Mouse (Mus musculus): ENCODE data around the gene Fnip2.

Gene Fnip2

GRCm38 (mm10) chr3:79566716-79567691, 592 bp downstream of the Fnip2 start:
- in situ Hi-C loops (cut with MboI; ENCODE audit: low sequenced_read_pairs): no loop called here

GRCm38 (mm10) chr3:79564875-79565606, 2.6 kb downstream of the Fnip2 start:
- in situ Hi-C loops (cut with MboI; ENCODE audit: low sequenced_read_pairs): no loop called here

GRCm38 (mm10) chr3:79563511-79563910, 4.1 kb downstream of the Fnip2 start:
- in situ Hi-C loops (cut with MboI; ENCODE audit: low sequenced_read_pairs): no loop called here

GRCm38 (mm10) chr3:79561784-79562715, 5.5 kb downstream of the Fnip2 start:
- in situ Hi-C loops (cut with MboI; ENCODE audit: low sequenced_read_pairs): no loop called here

DNA sequence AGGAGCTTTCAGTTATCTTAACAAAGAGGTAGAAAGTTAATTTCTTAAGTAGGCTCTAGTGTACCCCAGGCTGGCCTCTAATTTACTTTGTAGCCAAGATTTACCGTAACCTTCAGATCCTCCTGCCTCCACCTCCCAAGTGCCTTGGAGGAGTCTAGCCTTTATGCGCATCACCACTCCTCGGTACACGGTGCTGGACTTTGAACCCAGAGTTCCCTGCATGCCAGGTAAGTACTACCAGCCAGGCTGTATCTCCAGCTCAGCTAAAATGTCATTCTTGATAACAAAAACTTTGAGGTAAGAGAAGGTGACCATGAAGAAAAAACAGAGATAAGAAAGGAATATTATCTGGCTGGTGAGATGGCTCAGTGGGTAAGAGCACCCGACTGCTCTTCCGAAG, 7.0 kb downstream of the Fnip2 start:
- in situ Hi-C loops (cut with MboI; ENCODE audit: low sequenced_read_pairs): no loop called here

DNA sequence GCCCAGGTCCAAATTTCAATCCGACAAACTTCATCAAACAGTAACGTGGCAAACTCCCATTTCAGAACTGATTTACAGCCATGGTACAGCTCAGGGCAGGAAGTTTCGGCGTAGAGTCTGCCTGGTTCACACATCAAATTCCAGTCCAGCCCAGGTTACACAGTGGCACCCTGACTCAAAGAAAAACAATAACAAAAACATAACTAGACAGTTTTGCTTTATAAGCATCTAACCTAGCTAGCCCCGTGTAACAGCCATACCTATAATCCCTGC, 7.9 kb downstream of the Fnip2 start:
- in situ Hi-C loops (cut with MboI; ENCODE audit: low sequenced_read_pairs): no loop called here

- in situ Hi-C loops (cut with MboI; ENCODE audit: low sequenced_read_pairs): no loop called here
These were observed 8.4 kb downstream of the Fnip2 start for GRCm38 (mm10) chr3:79559021-79559772.

DNA sequence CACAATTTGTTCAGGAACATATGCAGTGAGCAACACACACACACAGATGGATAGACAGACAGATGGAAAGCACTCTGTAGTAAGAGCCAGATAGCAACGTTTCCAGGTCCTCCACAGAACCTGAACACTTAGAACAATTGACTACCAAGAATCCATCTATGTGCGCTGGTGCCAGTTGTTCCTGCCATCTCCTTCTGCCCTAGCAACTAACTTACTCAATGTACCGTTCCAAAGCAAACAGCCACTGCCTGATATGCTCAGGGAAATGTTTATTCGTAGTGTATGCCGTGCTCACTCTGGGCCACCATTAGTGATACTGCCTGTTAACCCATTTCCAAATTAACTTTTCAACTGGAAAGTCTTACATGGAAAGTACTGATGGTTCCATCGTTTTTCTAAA, 12.5 kb downstream of the Fnip2 start:
- in situ Hi-C loops (cut with MboI; ENCODE audit: low sequenced_read_pairs): no loop called here

DNA sequence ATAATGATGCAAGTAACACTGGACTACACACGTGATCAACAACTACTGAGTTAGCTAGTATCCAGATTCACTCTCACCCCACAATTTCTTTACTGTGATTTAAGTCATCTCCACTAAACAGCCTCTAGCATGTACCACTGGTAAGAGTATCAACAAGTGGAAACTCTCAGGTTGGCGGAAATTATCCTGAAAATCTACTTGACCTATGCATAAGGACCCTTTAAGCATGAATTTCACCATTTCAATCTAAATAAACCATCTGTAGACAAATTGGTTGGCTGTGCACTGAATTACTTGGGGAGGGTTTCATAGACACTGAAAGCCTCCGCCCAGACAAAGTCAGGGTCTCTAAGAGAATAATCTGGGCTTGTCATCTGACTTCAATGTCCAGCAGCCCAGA, 13.8 kb downstream of the Fnip2 start:
- in situ Hi-C loops (cut with MboI; ENCODE audit: low sequenced_read_pairs): no loop called here

DNA sequence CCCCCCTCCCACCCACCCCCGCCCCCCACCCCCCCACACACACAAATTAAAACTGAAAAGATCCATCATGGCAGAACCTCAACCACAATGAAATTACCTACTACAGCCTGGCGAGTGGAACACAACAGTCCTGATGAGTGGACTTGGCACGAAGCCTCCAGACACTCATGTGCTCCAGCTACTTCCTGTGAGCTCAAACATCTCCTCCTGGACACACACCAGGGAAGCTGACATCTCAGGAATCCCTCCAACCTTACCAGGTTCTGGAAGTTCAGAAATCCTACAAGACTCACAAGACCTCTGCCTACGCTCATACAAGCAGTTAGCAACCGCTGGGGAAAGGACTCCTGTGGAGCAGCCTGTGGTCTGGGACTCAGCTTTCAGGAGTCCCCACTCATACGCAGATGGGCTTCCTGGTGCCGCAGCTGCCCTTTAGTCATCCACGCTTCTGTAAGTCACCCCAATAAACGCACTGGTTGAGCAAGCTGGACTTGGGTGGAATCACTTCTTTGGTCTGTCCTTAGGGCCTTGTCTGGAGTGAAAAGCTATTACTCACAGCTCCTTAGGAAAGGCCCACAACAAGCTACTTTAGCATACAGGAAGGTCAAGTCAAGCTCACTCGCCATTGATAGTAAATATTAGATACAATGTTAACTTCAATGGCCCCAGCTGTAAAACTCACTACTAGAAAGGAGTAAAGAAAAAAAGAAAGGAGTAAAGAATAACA, 15.6 kb downstream of the Fnip2 start:
- in situ Hi-C loops (cut with MboI; ENCODE audit: low sequenced_read_pairs): no loop called here

GRCm38 (mm10) chr3:79549751-79550393, 17.7 kb downstream of the Fnip2 start:
- in situ Hi-C loops (cut with MboI; ENCODE audit: low sequenced_read_pairs): no loop called here

- in situ Hi-C loops (cut with MboI; ENCODE audit: low sequenced_read_pairs): no loop called here
These were observed 18.7 kb downstream of the Fnip2 start for GRCm38 (mm10) chr3:79548681-79549437.

DNA sequence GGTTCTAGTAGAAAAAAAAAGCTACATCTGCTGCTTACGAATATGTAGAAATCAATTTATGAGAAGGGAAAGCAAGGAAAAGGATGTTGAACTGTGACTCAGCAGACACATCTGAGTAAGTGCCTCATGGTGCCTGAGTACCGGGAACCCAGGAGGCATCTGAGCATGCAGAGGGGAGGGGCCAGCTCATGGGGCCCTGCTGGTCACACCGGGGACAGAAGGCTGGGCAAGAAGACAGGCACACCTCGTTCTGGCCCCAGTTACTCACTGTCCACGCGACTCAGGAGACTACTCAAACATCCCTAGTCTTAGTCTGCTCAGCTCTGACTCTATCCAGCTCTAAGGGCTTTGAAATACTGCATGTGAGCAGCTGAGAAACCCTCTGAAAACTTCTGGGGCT, 25.0 kb downstream of the Fnip2 start:
- in situ Hi-C loops (cut with MboI; ENCODE audit: low sequenced_read_pairs): no loop called here

GRCm38 (mm10) chr3:79539656-79540055, 27.9 kb downstream of the Fnip2 start:
- in situ Hi-C loops (cut with MboI; ENCODE audit: low sequenced_read_pairs): no loop called here

GRCm38 (mm10) chr3:79539124-79539523, 28.5 kb downstream of the Fnip2 start:
- in situ Hi-C loops (cut with MboI; ENCODE audit: low sequenced_read_pairs): no loop called here

GRCm38 (mm10) chr3:79538342-79538741, 29.3 kb downstream of the Fnip2 start:
- in situ Hi-C loops (cut with MboI; ENCODE audit: low sequenced_read_pairs): no loop called here

DNA sequence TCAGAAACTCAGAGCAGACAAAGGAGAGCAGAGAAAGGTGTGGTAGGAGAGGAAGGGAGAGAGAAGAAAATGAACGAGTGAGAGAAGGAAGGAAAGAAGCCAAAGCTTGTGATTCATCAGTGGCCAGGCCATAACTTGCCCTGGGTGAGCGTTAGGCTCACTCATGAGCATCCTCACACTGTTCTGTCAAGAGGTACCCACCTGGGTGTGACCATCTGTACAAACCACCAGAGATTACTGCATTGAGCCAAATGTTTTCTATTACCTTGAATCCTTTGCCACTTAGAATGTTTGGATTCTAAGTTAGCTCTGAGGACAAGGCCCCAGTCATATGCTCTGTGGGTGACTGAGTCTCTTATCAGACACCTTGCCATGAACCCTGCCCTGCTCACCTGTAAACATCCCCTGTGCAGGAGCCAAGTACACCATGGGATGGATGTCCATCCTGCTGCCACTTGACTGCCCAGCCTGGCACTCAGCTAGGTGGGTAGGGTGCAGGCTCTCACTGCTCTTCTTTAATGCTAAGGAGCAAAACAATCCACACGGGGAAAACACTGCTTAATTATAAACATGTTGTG, 29.9 kb downstream of the Fnip2 start:
- in situ Hi-C loops (cut with MboI; ENCODE audit: low sequenced_read_pairs): no loop called here

DNA sequence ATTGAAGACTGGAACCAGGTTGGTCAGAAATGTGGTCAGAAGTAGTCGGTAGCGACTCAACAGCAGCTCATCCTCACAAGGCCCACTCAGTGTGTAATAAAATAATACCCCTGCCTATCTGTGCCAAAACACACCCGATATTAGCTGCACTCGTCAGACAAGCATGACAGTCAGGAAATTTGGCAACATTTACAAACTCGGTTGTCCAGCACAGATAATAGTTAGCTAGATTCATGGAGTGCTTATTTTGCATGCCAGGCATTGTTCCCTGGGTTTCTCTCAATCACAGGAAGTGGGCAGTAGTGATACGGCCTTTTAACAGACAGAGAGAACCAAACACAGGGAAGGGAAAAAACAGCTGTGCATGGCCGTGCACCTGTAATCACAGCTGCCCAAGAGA, 30.6 kb downstream of the Fnip2 start:
- in situ Hi-C loops (cut with MboI; ENCODE audit: low sequenced_read_pairs): no loop called here

Measured in CH12F3 (cell line).